Mouse (Mus musculus) splenic B cell, adult 2 months (primary cell): Measurements from ENCODE around the gene Olfr1054.
"Not testable (repeated sequence)": the region's sequence is repeated elsewhere in the genome, so short reads cannot be mapped to it uniquely, and the experiment has no call there.

Experiments
- DNase-seq: peaks from one replicate; pipeline ENCODE4 v3.0.0-alpha.2; 2011; ENCODE audit warnings: low read depth, low spot score
- H3K27me3 ChIP-seq: 2 replicates; pipeline ENCODE4 v1.6.1; 2012; ENCODE audit warnings: mild to moderate bottlenecking, low read length, moderate library complexity, mixed read lengths; ENCODE audit not compliant: control insufficient read depth, poor library complexity, insufficient read depth, severe bottlenecking
- H3K36me3 ChIP-seq: 2 replicates; pipeline ENCODE4 v1.6.1; 2012; ENCODE audit warnings: mild to moderate bottlenecking, low read length, moderate library complexity, mixed read lengths; ENCODE audit not compliant: control insufficient read depth, poor library complexity, insufficient read depth, severe bottlenecking

The Olfr1054 gene

GRCm38 (mm10) chr2:86335333-86335732, at the start of gene Olfr1054:
Gene Olfr1054, minus strand, starts transcription at chr2:86335433.
- Histone ChIP-seq H3K27me3 (no peaks in the 10 kb centered on the region), H3K36me3 (no peaks in the 10 kb centered on the region)
- DNase-seq, result no peak

- H3K27me3 ChIP-seq, result no peaks in the 10 kb centered on the region
- H3K36me3 ChIP-seq, result no peaks in the 10 kb centered on the region
- no peak for DNase-seq
Measured at GRCm38 (mm10) chr2:86378293-86378692, 43.1 kb upstream of the Olfr1054 start, which contains the start of gene Olfr1057. Gene Olfr1057, minus strand, starts transcription at chr2:86378393.

DNA sequence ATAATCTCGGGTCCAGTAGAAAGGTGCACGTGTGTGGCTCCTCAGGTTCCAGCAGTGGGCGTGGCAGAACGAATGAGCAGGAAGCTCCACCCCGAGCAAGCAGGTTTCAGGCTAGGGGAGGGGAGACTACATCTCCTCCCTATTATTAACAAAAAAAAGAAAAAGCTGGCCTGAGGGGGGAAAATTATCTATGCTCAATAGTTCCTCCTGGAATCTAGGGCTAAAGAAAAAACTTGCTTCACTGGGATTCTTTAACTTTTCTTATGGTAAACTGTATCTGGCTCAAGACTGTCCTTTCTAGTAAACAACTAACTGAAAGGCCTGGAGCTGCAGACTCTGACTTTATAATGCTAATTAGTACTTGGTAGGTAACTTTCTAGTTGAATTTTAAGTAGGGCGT, 31.1 kb upstream of the Olfr1054 start:
- H3K36me3 ChIP-seq, H3K27me3 ChIP-seq, DNase-seq: not testable (repeated sequence)

DNA sequence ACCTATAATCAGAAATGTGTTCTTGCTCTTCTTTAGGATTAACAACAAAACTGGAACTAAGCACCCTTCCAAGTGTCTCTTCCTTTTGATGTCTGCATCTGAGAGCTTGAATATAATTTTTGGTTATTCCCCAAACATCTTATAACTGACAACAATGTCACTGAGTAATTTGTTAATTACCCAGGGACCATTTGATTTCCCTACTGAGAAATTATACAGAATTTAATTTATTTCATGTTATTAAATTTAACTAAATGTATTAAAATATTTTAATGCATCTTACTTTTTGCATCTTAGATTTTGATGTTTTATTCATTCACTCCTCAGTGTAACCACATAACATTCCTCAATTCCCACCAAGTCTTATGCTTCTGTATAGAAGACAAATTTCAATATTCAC, 27.1 kb upstream of the Olfr1054 start, which contains the start of gene Olfr1056:
Olfr1056 (minus strand) TSS at position 101 of the 400 bp plus-strand sequence.
- no peak for DNase-seq
- no peaks in the 10 kb centered on the region for H3K27me3 ChIP-seq
- no peaks in the 10 kb centered on the region for H3K36me3 ChIP-seq

GRCm38 (mm10) chr2:86351751-86352150, 16.5 kb upstream of the Olfr1054 start:
- not testable (repeated sequence) for H3K36me3 ChIP-seq, H3K27me3 ChIP-seq

GRCm38 (mm10) chr2:86350184-86350583, 15.0 kb upstream of the Olfr1054 start, which contains the start of gene Olfr1055:
Gene Olfr1055, minus strand, starts transcription at chr2:86350284.
- DNase-seq, result no peak
- H3K27me3 ChIP-seq, result no peaks in the 10 kb centered on the region
- H3K36me3 ChIP-seq, result no peaks in the 10 kb centered on the region

More at GRCm38 (mm10) chr2:86351751-86352150, 16.5 kb upstream of the Olfr1054 start:
- not testable (repeated sequence) for DNase-seq

GRCm38 (mm10) chr2:86315184-86315583, 20.0 kb downstream of the Olfr1054 start, which contains the start of gene Olfr1053:
Gene Olfr1053, minus strand, starts transcription at chr2:86315284.
- Histone ChIP-seq H3K27me3 (no peaks in the 10 kb centered on the region), H3K36me3 (no peaks in the 10 kb centered on the region)
- no peak for DNase-seq

GRCm38 (mm10) chr2:86292155-86292554, 43.1 kb downstream of the Olfr1054 start, which contains the start of gene Olfr1052:
Gene Olfr1052, plus strand, starts transcription at chr2:86292455.
- Histone ChIP-seq H3K36me3 (no peaks in the 10 kb centered on the region), H3K27me3 (no peaks in the 10 kb centered on the region)
- no peak for DNase-seq
